Mouse (Mus musculus): ENCODE measurements around the gene Slc2a3. TPM values are rescaled to one million over a fixed set of nuclear protein-coding genes. Genes with fewer than 3 reads are reported as not detected.

The Slc2a3 gene
- total RNA-seq (2021), result 100 to 1,000 TPM in 1 of 2 experiments, 10 to 100 TPM in 1; 99.1 to 117 TPM
- long read RNA-seq, transcript Slc2a3-201 (10 exons, 3,959 nt), result major isoform, 67 of 97 reads
- long read RNA-seq, partial matches to known transcripts, result 6 of 97 reads
- long read RNA-seq, other reads (novel, unspliced or antisense), result 24 of 97 reads

DNA sequence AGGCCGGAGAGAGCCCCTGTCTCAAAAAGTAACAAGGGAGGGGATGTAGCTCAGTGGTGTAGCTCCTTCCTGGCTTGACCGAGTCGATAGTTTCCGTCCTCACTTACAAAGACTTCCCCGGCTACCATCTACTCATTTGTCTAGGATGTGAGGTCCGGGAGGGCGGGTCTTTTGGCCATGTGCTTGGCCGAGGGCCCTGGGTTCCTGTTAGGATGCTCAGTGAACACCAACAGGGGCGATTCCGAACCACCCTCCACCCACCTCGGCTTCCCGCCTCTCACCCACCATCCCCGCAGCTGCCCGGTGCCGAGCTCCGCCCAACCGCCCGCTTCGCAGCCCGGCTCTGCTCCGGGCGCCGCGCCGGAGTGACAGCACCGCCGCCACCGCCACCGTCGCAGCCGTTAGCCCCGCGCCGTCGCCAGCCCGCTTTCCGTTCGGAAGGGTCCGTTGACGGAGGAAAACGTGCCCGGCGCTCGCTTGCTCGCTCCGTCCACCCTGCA is at the start of gene Slc2a3:
Gene Slc2a3, minus strand, starts transcription at position 340 of the 500 bp plus-strand sequence.
- peak in 1 of 2 experiments; percentile 21 for DNase-seq (ENCODE audit: low spot score in 2 of 2)

DNA sequence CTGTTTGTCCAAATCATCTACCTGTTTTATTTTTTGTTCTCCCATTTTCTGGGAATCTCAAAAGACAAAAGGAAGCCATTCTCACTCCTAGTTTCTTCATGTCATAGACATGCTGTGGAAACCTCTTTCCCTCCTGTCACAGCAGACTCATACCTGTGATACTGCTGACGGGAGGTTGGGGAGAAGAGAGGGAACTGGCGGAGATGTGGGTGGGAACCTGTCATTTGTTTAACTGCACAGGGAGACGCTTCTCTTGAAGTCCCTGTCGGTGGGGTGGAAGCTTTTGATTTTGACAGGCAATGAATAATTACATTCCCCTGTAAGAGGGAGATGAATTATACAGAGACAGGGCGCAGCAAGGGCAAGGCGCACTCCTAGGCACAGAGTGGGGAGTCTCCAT is 42.3 kb upstream of the Slc2a3 start:
- DNase-seq (ENCODE audit: low spot score in 2 of 2), result no peak

DNA sequence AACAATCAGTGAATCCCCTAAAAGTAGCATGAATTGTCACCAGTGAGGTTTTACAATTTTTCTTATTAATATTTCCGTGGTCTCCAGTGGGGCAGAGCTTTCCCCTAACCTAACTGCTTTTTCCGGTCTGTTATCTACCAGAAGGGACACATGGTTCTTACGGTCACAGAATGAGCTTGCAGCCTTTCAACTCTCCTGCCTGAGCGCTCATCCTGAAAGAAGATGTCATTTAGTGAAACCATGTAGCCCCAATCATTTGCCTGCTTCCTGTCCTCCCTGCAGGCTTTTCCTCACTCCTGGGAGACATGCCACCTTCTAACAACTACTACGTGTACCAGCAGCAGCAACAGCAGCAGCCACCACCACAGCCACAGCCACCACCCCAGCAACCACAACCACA is 36.1 kb upstream of the Slc2a3 start:
- no peak for DNase-seq (ENCODE audit: low spot score in 2 of 2)

DNA sequence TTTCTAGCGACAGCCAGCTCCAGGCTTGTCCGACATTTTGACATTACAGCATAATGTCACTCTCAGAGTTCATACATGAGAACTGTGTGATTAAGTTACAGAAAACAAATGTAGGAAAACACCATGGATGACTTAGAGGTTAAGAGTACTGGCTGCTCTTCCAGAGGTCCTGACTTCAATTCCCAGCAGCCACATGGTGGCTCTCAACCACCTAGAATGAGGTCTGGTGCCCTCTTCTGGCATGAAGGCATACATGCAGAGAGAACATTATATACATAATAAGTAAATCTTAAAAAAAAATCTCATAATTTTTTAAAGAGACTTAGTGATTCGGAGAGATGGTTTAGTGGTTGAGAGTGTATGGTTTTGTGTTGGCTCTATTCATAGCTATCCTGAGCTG is 35.5 kb upstream of the Slc2a3 start:
- DNase-seq (ENCODE audit: low spot score in 2 of 2), result no peak

GRCm38 (mm10) chr6:122834365-122834764 is 32.9 kb upstream of the Slc2a3 start:
- DNase-seq (ENCODE audit: low spot score in 2 of 2), result peak in 1 of 2 experiments; percentile 43

GRCm38 (mm10) chr6:122832880-122833279 is 31.4 kb upstream of the Slc2a3 start:
- no peak for DNase-seq (ENCODE audit: low spot score in 2 of 2)

GRCm38 (mm10) chr6:122828086-122828485 is 26.6 kb upstream of the Slc2a3 start:
- DNase-seq (ENCODE audit: low spot score in 2 of 2), result peak in 1 of 2 experiments; percentile 26

DNA sequence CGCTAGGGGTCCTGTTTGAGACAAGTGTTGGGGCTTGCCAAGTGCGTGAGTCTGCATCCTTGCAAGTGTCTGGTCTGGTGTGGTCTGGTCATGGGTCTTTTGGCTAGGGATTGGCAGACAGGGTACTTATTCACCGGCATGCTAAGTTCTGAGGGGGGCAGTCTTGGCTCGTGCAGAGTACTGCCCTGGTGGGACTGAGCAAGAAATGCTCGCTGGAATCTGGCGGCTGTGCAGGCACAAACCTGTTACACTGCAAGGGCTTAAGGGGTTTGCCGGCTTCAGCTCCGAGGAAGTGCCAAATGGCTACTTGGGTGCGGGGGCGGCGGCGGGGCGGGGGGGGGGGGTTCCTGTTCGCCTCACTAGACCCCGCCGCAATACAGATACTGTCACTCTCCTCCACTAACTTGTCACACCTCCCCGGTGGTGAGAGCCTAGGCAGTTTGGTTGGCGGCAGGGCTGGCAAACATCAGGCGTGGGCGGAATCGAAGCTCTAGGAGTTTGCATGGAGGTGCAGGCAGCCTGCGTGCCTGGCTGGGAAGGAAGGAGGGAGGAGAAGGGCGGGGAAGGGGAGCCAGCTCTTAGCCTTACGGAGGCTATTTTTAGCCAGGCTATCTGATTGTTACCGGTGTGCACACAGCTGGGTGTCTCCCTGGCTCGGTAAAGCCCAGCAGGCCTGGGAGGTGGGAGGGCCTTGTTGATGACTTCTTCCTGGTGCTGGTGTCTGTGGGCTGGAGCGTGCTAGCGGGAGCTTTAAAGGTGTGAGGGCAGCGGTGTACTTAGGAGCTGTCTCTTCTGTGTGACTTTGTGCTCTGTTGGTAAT is 24.7 kb upstream of the Slc2a3 start:
- DNase-seq (ENCODE audit: low spot score in 2 of 2), result peak; percentile 56 to 68

DNA sequence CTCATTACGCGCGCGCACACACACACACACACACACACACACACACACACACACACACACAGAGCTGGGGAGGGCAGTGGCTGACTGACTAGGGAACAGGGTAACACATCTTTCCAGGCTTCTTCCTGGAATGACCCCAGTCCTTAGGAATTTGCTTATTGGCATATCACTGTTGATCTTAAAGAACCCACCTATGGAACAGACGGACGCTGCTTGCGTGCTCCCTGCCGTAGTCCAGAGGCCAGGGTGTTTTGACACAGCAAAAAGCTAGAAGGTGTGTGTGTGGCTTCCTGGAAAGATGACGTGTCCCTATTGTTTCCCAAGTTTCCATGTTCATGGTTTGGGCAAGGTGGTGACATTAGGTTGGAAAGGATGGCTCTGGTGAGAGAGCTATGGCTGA is 23.7 kb upstream of the Slc2a3 start:
- DNase-seq (ENCODE audit: low spot score in 2 of 2), result no peak

DNA sequence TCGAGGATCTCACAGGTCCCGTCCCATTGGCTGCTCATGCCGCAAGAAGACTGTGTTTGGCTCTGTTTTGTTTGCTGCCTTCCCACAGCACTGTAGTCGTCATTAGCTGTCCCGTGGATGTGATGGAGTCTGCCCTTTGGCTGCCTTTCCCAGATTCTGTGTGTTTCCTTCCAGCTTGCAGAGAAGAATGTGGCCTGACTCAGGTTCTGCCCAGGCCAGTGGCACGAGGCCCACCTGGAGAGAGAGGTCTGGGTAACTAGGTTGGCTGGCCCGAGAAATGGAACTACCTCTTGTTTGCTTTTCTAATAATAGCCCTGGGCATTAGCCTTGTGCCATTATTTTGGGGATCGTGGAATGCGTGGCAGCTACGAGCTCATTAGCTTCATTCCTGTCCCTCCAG is 22.6 kb upstream of the Slc2a3 start:
- DNase-seq (ENCODE audit: low spot score in 2 of 2), result no peak

DNA sequence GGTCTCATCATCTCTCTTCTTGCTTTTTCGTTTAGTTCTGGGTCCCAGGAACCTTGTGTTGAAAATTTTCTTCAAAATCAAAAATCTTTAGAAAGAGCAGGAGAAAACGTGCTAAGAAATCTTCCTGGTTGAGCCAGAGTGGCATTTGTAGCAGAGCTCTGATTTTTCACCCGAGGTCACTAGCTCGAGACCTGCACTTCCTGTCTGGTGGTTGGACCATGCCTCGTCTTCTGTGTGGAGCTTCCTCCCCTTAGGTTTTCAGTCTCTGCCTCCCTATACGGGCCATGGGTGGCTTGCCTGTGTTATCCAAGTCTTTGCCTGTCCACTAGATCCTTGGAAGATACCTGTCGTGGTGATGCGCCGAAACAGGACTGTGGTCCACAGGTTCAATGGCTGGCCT is 20.4 kb upstream of the Slc2a3 start:
- no peak for DNase-seq (ENCODE audit: low spot score in 2 of 2)

- DNase-seq (ENCODE audit: low spot score in 2 of 2), result no peak
Measured at GRCm38 (mm10) chr6:122820799-122821650, 19.6 kb upstream of the Slc2a3 start.

GRCm38 (mm10) chr6:122820071-122820798 is 18.8 kb upstream of the Slc2a3 start:
- DNase-seq (ENCODE audit: low spot score in 2 of 2), result peak; percentile 47 to 53

- DNase-seq (ENCODE audit: low spot score in 2 of 2), result peak; percentile 64 to 78
Measured at GRCm38 (mm10) chr6:122819306-122820070, 18.0 kb upstream of the Slc2a3 start, which contains the start of gene Foxj2. Foxj2 (plus strand) TSS chr6:122819914.

- no peak for DNase-seq (ENCODE audit: low spot score in 2 of 2)
Measured at GRCm38 (mm10) chr6:122813640-122814039, 12.2 kb upstream of the Slc2a3 start.

DNA sequence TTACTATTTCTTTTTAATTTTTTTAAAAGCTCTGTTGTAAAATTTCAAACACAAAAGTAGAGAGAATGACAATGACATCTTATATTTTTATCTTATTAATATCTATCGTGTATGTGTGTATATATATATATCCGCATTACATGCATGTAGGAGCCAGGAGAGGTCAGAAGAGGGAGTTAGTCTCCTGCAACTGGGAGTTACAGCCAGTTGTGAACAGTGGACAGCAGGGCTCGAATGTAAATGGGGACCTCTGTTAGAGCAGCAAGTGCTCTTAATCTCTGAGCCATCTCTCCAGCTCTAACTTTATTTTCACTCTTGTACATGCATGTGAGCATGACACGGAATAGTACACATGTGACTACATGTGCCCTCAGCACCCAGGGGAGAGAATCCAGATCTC is 11.3 kb upstream of the Slc2a3 start:
- DNase-seq (ENCODE audit: low spot score in 2 of 2), result no peak

- DNase-seq (ENCODE audit: low spot score in 2 of 2), result no peak
Measured at GRCm38 (mm10) chr6:122811771-122812600, 10.5 kb upstream of the Slc2a3 start.

DNA sequence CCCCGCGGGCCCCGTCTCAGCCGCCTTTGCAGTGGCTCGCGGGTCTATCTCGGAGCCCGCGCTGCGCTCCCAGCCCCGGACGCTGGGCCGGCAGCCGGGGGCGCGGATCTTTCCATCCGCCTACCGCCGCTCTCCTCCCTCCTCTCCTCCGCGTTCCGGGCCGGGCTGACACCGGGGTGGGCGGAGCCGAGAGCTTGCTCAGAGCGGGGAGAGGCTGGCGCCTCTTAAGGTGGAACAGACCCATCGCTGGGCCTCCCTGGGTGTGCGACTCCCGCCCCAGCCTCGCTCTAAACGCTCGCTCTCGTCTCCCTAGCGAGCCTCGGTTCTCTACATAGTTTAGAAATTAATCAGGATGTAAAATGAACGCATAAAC is 9.8 kb upstream of the Slc2a3 start:
- peak; percentile 88 to 91 for DNase-seq (ENCODE audit: low spot score in 2 of 2)

DNA sequence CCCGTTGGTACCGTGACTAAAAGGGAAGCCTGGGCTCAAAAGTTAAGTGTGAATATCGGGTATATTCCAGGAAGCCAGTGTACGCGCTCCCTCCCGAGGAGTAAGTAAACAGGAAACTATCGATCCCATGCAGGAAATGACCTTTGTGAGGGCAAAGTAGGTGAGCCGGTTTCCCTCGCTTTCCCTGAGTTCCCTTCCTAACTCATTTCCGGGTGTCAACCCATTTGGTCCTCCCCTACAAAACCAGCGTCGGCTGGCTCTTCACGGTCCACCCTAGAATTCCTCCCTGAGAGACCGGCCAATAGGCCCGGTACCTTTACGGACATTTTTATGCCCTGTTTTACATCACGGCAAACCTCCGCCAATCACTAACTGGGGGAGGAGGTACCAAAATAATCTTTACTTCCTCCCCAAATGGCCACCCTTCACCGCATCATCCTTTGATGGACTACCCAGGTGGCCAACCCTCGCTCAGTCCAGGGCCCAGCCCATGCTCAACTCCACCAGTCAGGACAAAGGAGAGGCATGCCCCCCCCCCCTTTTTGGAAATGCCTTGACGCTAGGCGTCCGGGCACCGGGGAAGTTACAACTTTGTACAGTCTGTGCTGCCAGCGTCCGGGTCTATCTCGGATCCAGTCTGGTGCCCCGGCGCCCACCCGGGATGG is 9.3 kb upstream of the Slc2a3 start:
- DNase-seq (ENCODE audit: low spot score in 2 of 2), result peak; percentile 94 to 96
